Mouse (Mus musculus) embryonic facial prominence, embryonic 13.5 days (tissue): ENCODE data around the gene Reep3. TPM values are rescaled to one million over a fixed set of nuclear protein-coding genes. Genes with fewer than 3 reads are reported as not detected.
A peak's percentile ranks its signal among the peaks of the same experiment; 100 is the strongest.

Source experiments
- ATAC-seq: fragments of 200-750 bp; cut with Nextera tagmentation; 2 replicates; pipeline ENCODE4 v1.8.0; 2017; ENCODE audit warnings: low read depth; ENCODE audit not compliant: insufficient number of reproducible peaks, insufficient read depth, low FRiP score, low TSS enrichment
- H3K27ac ChIP-seq: fragments of 300-500 bp; sonication (generic); 2 replicates; pipeline ENCODE4 v1.5.1; 2015; ENCODE audit warnings: moderate library complexity, mild to moderate bottlenecking, inconsistent platforms
- H3K27me3 ChIP-seq: fragments of 300-500 bp; sonication (generic); 2 replicates; pipeline ENCODE4 v1.6.1; 2015; ENCODE audit warnings: mild to moderate bottlenecking, inconsistent platforms
- H3K36me3 ChIP-seq: fragments of 300-500 bp; sonication (generic); 2 replicates; pipeline ENCODE4 v1.6.1; 2015; ENCODE audit warnings: mild to moderate bottlenecking, inconsistent platforms
- H3K4me1 ChIP-seq: fragments of 300-500 bp; sonication (generic); 2 replicates; pipeline ENCODE4 v1.6.1; 2015; ENCODE audit warnings: inconsistent platforms
- H3K4me2 ChIP-seq: fragments of 300-500 bp; sonication (generic); 2 replicates; pipeline ENCODE4 v1.6.1; 2015; ENCODE audit warnings: moderate library complexity, mild to moderate bottlenecking, inconsistent platforms
- H3K4me3 ChIP-seq: fragments of 300-500 bp; sonication (generic); 2 replicates; pipeline ENCODE4 v1.5.1; 2015; ENCODE audit warnings: mild to moderate bottlenecking, inconsistent platforms
- H3K9ac ChIP-seq: fragments of 300-500 bp; sonication (generic); 2 replicates; pipeline ENCODE4 v1.6.1; 2015; ENCODE audit warnings: mild to moderate bottlenecking, inconsistent platforms
- H3K9me3 ChIP-seq: fragments of 300-500 bp; sonication (generic); 2 replicates; pipeline ENCODE4 v1.6.1; 2016; ENCODE audit warnings: inconsistent platforms
- WGBS: fragments of 180-500 bp; shearing (Covaris S2); methylation state at CpG from one replicate; pipeline ENCODE4 v1.1.7; 2015; ENCODE audit warnings: mixed read lengths; 5-methylcytosine and 5-hydroxymethylcytosine counted together
- polyA plus RNA-seq: library from polyadenylated mRNA; unstranded; fragments of >200 nt; fragmentation: Nextera tagmentation; extraction: Ambion mirVana; gene quantifications from 2 replicates; pipeline ENCODE4 v1.2.1, GENCODE M21; 2015

The Reep3 gene
- polyA plus RNA-seq, 1 experiment from 2014 or later: 46.3 TPM

GRCm38 (mm10) chr10:67095798-67096620, 736 bp downstream of the Reep3 start, which contains the start of gene Jmjd1c:
TSS of gene Jmjd1c (plus strand) at chr10:67096125.
- Histone ChIP-seq H3K9me3 (no peaks in the 10 kb centered on the region), H3K4me3 (peak within 1 kb of the TSS; percentile 88), H3K27ac (peak within 1 kb of the TSS; percentile 99), H3K36me3 (0 out of 2 replicates have a peak, but pooled peaks cover 6% of the 10 kb centered on the region), H3K27me3 (no peaks in the 10 kb centered on the region), H3K9ac (peak within 1 kb of the TSS; percentile 99), H3K4me2 (peak within 1 kb of the TSS; percentile 76), H3K4me1 (peaks cover 34% of the 10 kb centered on the region)
- ATAC-seq: peak; percentile 85
- under 1% methylated on average over 68 of the region's 73 CpGs for WGBS

GRCm38 (mm10) chr10:67094922-67095321, 1.8 kb downstream of the Reep3 start:
- Histone ChIP-seq H3K27ac (no peak overlapping the region), H3K9me3 (no peaks in the 10 kb centered on the region), H3K4me3 (no peak overlapping the region), H3K27me3 (no peaks in the 10 kb centered on the region), H3K9ac (no peak overlapping the region), H3K36me3 (0 out of 2 replicates have a peak, but pooled peaks cover 6% of the 10 kb centered on the region), H3K4me1 (peaks cover 24% of the 10 kb centered on the region), H3K4me2 (no peak overlapping the region)
- 79% methylated on average over 7 of the region's 7 CpGs for WGBS
- no peak for ATAC-seq

- no peak overlapping the region for H3K4me2 ChIP-seq
- H3K36me3 ChIP-seq: 0 out of 2 replicates have a peak, but pooled peaks cover 6% of the 10 kb centered on the region
- no peak overlapping the region for H3K9ac ChIP-seq
- peaks cover 12% of the 10 kb centered on the region for H3K4me1 ChIP-seq
- 94% methylated on average over 4 of the region's 4 CpGs for WGBS
- no peaks in the 10 kb centered on the region for H3K27me3 ChIP-seq
- no peak for ATAC-seq
- no peak overlapping the region for H3K4me3 ChIP-seq
- H3K27ac ChIP-seq: no peak overlapping the region
- no peaks in the 10 kb centered on the region for H3K9me3 ChIP-seq
These were observed 6.1 kb downstream of the Reep3 start for GRCm38 (mm10) chr10:67090611-67091010.

GRCm38 (mm10) chr10:67087447-67088226, 9.1 kb downstream of the Reep3 start:
- peaks cover 30% of the 10 kb centered on the region for H3K4me1 ChIP-seq
- 94% methylated on average over 5 of the region's 5 CpGs for WGBS
- no peaks in the 10 kb centered on the region for H3K9me3 ChIP-seq
- no peak overlapping the region for H3K4me2 ChIP-seq
- H3K27ac ChIP-seq: no peak overlapping the region
- ATAC-seq: no peak
- H3K4me3 ChIP-seq: no peak overlapping the region
- H3K36me3 ChIP-seq: 0 out of 2 replicates have a peak, but pooled peaks cover 6% of the 10 kb centered on the region
- H3K27me3 ChIP-seq: no peaks in the 10 kb centered on the region
- H3K9ac ChIP-seq: no peak overlapping the region

- Histone ChIP-seq H3K9me3 (no peaks in the 10 kb centered on the region), H3K36me3 (no peaks in the 10 kb centered on the region), H3K27ac (no peak overlapping the region), H3K4me3 (no peak overlapping the region), H3K9ac (no peak overlapping the region), H3K4me2 (no peak overlapping the region), H3K27me3 (no peaks in the 10 kb centered on the region), H3K4me1 (peaks cover 44% of the 10 kb centered on the region)
- no peak for ATAC-seq
- WGBS: 82% methylated on average over 7 of the region's 7 CpGs
These were observed 10.8 kb downstream of the Reep3 start for GRCm38 (mm10) chr10:67085916-67086315.

GRCm38 (mm10) chr10:67085124-67085523, 11.6 kb downstream of the Reep3 start:
- Histone ChIP-seq H3K4me2 (no peak overlapping the region), H3K27me3 (no peaks in the 10 kb centered on the region), H3K9ac (no peak overlapping the region), H3K4me1 (peaks cover 48% of the 10 kb centered on the region), H3K4me3 (no peak overlapping the region), H3K9me3 (no peaks in the 10 kb centered on the region), H3K27ac (no peak overlapping the region), H3K36me3 (no peaks in the 10 kb centered on the region)
- 75% methylated on average over 10 of the region's 10 CpGs for WGBS
- no peak for ATAC-seq

GRCm38 (mm10) chr10:67083446-67084166, 13.1 kb downstream of the Reep3 start:
- Histone ChIP-seq H3K27ac (peak overlapping the region; percentile 77), H3K4me1 (peaks cover 48% of the 10 kb centered on the region), H3K36me3 (no peaks in the 10 kb centered on the region), H3K4me3 (no peak overlapping the region), H3K9ac (no peak overlapping the region), H3K9me3 (no peaks in the 10 kb centered on the region), H3K27me3 (no peaks in the 10 kb centered on the region), H3K4me2 (no peak overlapping the region)
- ATAC-seq: 0 out of 2 replicates have a peak, but pooled peaks have one; percentile 7
- 45% methylated on average over 10 of the region's 10 CpGs for WGBS

- no peak overlapping the region for H3K9ac ChIP-seq
- H3K27ac ChIP-seq: no peak overlapping the region
- H3K36me3 ChIP-seq: no peaks in the 10 kb centered on the region
- no peak overlapping the region for H3K4me2 ChIP-seq
- H3K27me3 ChIP-seq: no peaks in the 10 kb centered on the region
- H3K4me3 ChIP-seq: no peak overlapping the region
- WGBS: 82% methylated on average over 4 of the region's 4 CpGs
- H3K9me3 ChIP-seq: no peaks in the 10 kb centered on the region
- peaks cover 48% of the 10 kb centered on the region for H3K4me1 ChIP-seq
- no peak for ATAC-seq
These were observed 14.2 kb downstream of the Reep3 start for GRCm38 (mm10) chr10:67082531-67082930.

GRCm38 (mm10) chr10:67081206-67082007, 15.3 kb downstream of the Reep3 start:
- H3K9me3 ChIP-seq: no peaks in the 10 kb centered on the region
- peaks cover 48% of the 10 kb centered on the region for H3K4me1 ChIP-seq
- peak overlapping the region; percentile 66 for H3K27ac ChIP-seq
- no peak overlapping the region for H3K4me2 ChIP-seq
- H3K36me3 ChIP-seq: no peaks in the 10 kb centered on the region
- no peak overlapping the region for H3K4me3 ChIP-seq
- 64% methylated on average over 18 of the region's 18 CpGs for WGBS
- no peaks in the 10 kb centered on the region for H3K27me3 ChIP-seq
- no peak overlapping the region for H3K9ac ChIP-seq
- no peak for ATAC-seq

- Histone ChIP-seq H3K9me3 (no peaks in the 10 kb centered on the region), H3K4me1 (peaks cover 36% of the 10 kb centered on the region), H3K4me2 (no peak overlapping the region), H3K4me3 (no peak overlapping the region), H3K27ac (peak overlapping the region; percentile 39; the same call in 1 of the 2 replicates), H3K36me3 (no peaks in the 10 kb centered on the region), H3K27me3 (no peaks in the 10 kb centered on the region), H3K9ac (peak overlapping the region; percentile 2; the same call in 1 of the 2 replicates)
- ATAC-seq: no peak
- WGBS: 71% methylated on average over 4 of the region's 4 CpGs
These were observed 17.7 kb downstream of the Reep3 start for GRCm38 (mm10) chr10:67079030-67079429.
